12 mouse cellular contexts compared by ENCODE assay signal in the genomic region with DNA sequence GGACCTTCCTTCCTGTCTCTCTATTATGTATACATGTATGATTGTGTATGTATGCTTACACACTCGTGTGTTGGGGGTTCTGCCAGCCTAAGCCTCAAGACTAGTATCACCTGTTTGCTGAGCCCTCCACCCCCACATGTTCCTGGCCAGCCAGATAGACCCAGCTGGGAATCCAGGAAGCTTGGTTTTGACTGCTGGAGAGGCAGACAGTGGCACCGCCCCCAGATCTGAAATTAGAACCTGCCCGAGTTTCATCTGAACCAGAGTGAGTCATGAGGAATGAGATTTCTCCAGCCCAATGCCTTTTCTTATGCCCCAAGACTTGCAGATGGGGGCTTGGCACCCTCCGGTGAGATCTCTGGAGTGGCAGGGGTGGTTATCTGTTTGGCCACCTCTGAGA.
DNase-seq lines count a peak whose midpoint lies in the region; ATAC-seq and TF ChIP-seq lines count a peak whose summit lies in the region.
"Had no signal": no experiment of that assay in that cellular context is flagged by ENCODE, and none has a peak within 500 bp of the region (broad histone marks: within the 10 kb centered on the region; RNA-seq: fewer than 3 reads in every experiment).

No protein-coding gene starts in this region.

- peak; percentile 30 to 42 for DNase-seq in heart, adult 18-20 months
- no peak for DNase-seq in heart, adult 8-10 months (ENCODE audit: low spot score)
- peak; percentile 29 to 48 for DNase-seq in layer of hippocampus, adult 18-20 months (ENCODE audit: low spot score in 2 of 2)
- no peak for DNase-seq in testis, postnatal 10 days (ENCODE audit: low spot score)
- DNase-seq in gastrocnemius, postnatal 14 days: no peak
- DNase-seq: kidney, postnatal 14 days had no signal

- intact Hi-C loops in gastrocnemius, postnatal 14 days (cut with DNase I; ENCODE audit: low total_unique reads): no loop called here

- no peaks in the 10 kb centered on the region for H3K9me3 ChIP-seq in intestine, embryonic 15.5 days
- H3K9me3 ChIP-seq: forebrain, embryonic 15.5 days; hindbrain, embryonic 13.5 days; midbrain, embryonic 12.5 days had no signal

- ATAC-seq in intestine, embryonic 15.5 days: no peak
- ATAC-seq: forebrain, embryonic 15.5 days had no signal

- no peak overlapping the region for H3K4me2 ChIP-seq in intestine, embryonic 15.5 days (replicated peaks)
- H3K4me2 ChIP-seq: forebrain, embryonic 15.5 days; hindbrain, embryonic 13.5 days; midbrain, embryonic 12.5 days had no signal

- H3K27ac ChIP-seq in cortical plate, adult 2 months (ENCODE audit: insufficient read depth, low read length): peak overlapping the region; percentile 1; the same call in 1 of the 2 replicates
- H3K27ac ChIP-seq in olfactory bulb, adult 2 months (ENCODE audit: insufficient read depth, low read depth, low read length): peak overlapping the region; percentile 65
- no peak overlapping the region for H3K27ac ChIP-seq in intestine, embryonic 15.5 days
- H3K27ac ChIP-seq: forebrain, embryonic 15.5 days; hindbrain, embryonic 13.5 days; midbrain, embryonic 12.5 days had no signal

- H3K4me1 ChIP-seq in cortical plate, adult 2 months (ENCODE audit: control insufficient read depth, insufficient read depth, low read length): peaks cover 17% of the 10 kb centered on the region
- H3K4me1 ChIP-seq in olfactory bulb, adult 2 months (ENCODE audit: control insufficient read depth, insufficient read depth, low read length): peaks cover 33% of the 10 kb centered on the region
- H3K4me1 ChIP-seq in intestine, embryonic 15.5 days (replicated peaks): peaks cover 3% of the 10 kb centered on the region; the same call in 1 of the 2 replicates

- H3K4me3 ChIP-seq in cortical plate, adult 2 months (ENCODE audit: insufficient read depth, low read length): no peak overlapping the region
- no peak overlapping the region for H3K4me3 ChIP-seq in olfactory bulb, adult 2 months (ENCODE audit: insufficient read depth, low read depth, low read length)
- H3K4me3 ChIP-seq in intestine, embryonic 15.5 days (replicated peaks): no peak overlapping the region
- H3K4me3 ChIP-seq: forebrain, embryonic 15.5 days; hindbrain, embryonic 13.5 days; midbrain, embryonic 12.5 days had no signal

- H3K36me3 ChIP-seq in intestine, embryonic 15.5 days: no peaks in the 10 kb centered on the region
- H3K36me3 ChIP-seq: forebrain, embryonic 15.5 days; hindbrain, embryonic 13.5 days; midbrain, embryonic 12.5 days had no signal

- WGBS in olfactory bulb, adult 2 months: 35% methylated on average over 4 of the region's 4 CpGs
- WGBS in intestine, embryonic 15.5 days: 58% methylated on average over 4 of the region's 4 CpGs

- no peaks in the 10 kb centered on the region for H3K27me3 ChIP-seq in intestine, embryonic 15.5 days (replicated peaks)
- H3K27me3 ChIP-seq: forebrain, embryonic 15.5 days; midbrain, embryonic 12.5 days had no signal

- no peak overlapping the region for H3K9ac ChIP-seq in intestine, embryonic 15.5 days
- H3K9ac ChIP-seq: forebrain, embryonic 15.5 days; hindbrain, embryonic 13.5 days; midbrain, embryonic 12.5 days had no signal

- no peak for TF ChIP-seq CTCF in cortical plate, adult 2 months (IDR thresholded peaks at IDR 0.05; ENCODE audit: extremely low read depth, insufficient read depth, low read length)
- no peak for TF ChIP-seq CTCF in olfactory bulb, adult 2 months (IDR thresholded peaks at IDR 0.05; ENCODE audit: insufficient read depth, low read depth, low read length)

- TF ChIP-seq POLR2A in cortical plate, adult 2 months (IDR thresholded peaks at IDR 0.05; ENCODE audit: extremely low read depth, insufficient read depth, low read length): no peak
- TF ChIP-seq POLR2A in olfactory bulb, adult 2 months (IDR thresholded peaks at IDR 0.05; ENCODE audit: insufficient read depth, low read depth, low read length): no peak

Comparison
In these comparisons a context has a peak if more than half of its experiments do, and no peak if none do; other contexts are left out.
1. DNase-seq: peak in heart, adult 18-20 months (2 of 2) and layer of hippocampus, adult 18-20 months (2 of 2); none in heart, adult 8-10 months (single experiment), testis, postnatal 10 days (single experiment) and gastrocnemius, postnatal 14 days (single experiment).